ENCODE assay signal across 24 mouse cellular contexts in genomic region chr17:49851210-49851609, GRCm38 (mm10).
A peak's percentile ranks its signal among the peaks of the same experiment; 100 is the strongest.
DNase-seq lines count a peak whose midpoint lies in the region; ATAC-seq and TF ChIP-seq lines count a peak whose summit lies in the region.
"Had no signal": no experiment of that assay in that cellular context is flagged by ENCODE, and none has a peak within 500 bp of the region (broad histone marks: within the 10 kb centered on the region; RNA-seq: fewer than 3 reads in every experiment).

No protein-coding gene starts in this region.

- no peak for TF ChIP-seq CTCF in embryonic fibroblast, embryonic 13.5 days (IDR thresholded peaks at IDR 0.05; ENCODE audit: borderline replicate concordance, insufficient read depth, low read length)

- no peak overlapping the region for H3K4me3 ChIP-seq in kidney, embryonic 15.5 days (replicated peaks)
- no peak overlapping the region for H3K4me3 ChIP-seq in embryonic fibroblast, embryonic 13.5 days (ENCODE audit: insufficient read depth, low read length)
- H3K4me3 ChIP-seq: embryonic facial prominence, embryonic 15.5 days; forebrain, embryonic 12.5 days; heart, embryonic 15.5 days; hindbrain, embryonic 13.5 days had no signal

- no peak overlapping the region for H3K27ac ChIP-seq in kidney, embryonic 15.5 days
- peak overlapping the region; percentile 47 for H3K27ac ChIP-seq in embryonic fibroblast, embryonic 13.5 days (ENCODE audit: insufficient read depth, low read length)
- H3K27ac ChIP-seq: embryonic facial prominence, embryonic 15.5 days; forebrain, embryonic 12.5 days; heart, embryonic 15.5 days; hindbrain, embryonic 13.5 days; hindbrain, postnatal 0 days had no signal

- H3K9ac ChIP-seq in kidney, embryonic 15.5 days = no peak overlapping the region
- H3K9ac ChIP-seq: embryonic facial prominence, embryonic 15.5 days; forebrain, embryonic 12.5 days; heart, embryonic 15.5 days; hindbrain, embryonic 13.5 days had no signal

- 57% methylated on average over 3 of the region's 3 CpGs for WGBS in kidney, embryonic 15.5 days

- H3K27me3 ChIP-seq in kidney, embryonic 15.5 days = no peaks in the 10 kb centered on the region
- H3K27me3 ChIP-seq: embryonic facial prominence, embryonic 15.5 days; forebrain, embryonic 12.5 days; heart, embryonic 15.5 days; hindbrain, embryonic 13.5 days had no signal

- peak; percentile 4 for DNase-seq in kidney, adult 9 months
- peak; percentile 59 for DNase-seq in 3134 (ENCODE audit: extremely low read depth, insufficient read length, low spot score)
- DNase-seq in Muller cell, postnatal 12 days (ENCODE audit: inconsistent ontology term) = peak; percentile 89
- DNase-seq in urinary bladder, postnatal 14 days (ENCODE audit: low spot score) = no peak
- DNase-seq: adrenal gland, adult 8-10 months; adrenal gland, postnatal 36 days; B cell, adult 2 months; cerebellum, adult 2 months; cerebellum, postnatal 10 days; embryo, embryonic 11 days; heart, adult 18-20 months; heart, postnatal 14 days had no signal

- no peak overlapping the region for H3K4me2 ChIP-seq in kidney, embryonic 15.5 days
- H3K4me2 ChIP-seq: embryonic facial prominence, embryonic 15.5 days; forebrain, embryonic 12.5 days; heart, embryonic 11.5 days; heart, embryonic 15.5 days; hindbrain, embryonic 13.5 days had no signal

- no peaks in the 10 kb centered on the region for H3K9me3 ChIP-seq in kidney, embryonic 15.5 days (replicated peaks)
- H3K9me3 ChIP-seq: embryonic facial prominence, embryonic 15.5 days; forebrain, embryonic 12.5 days; heart, embryonic 15.5 days; hindbrain, embryonic 13.5 days had no signal

- 0 out of 2 replicates have a peak, but pooled peaks cover 4% of the 10 kb centered on the region for H3K4me1 ChIP-seq in kidney, embryonic 15.5 days
- peaks cover 8% of the 10 kb centered on the region; the same call in 1 of the 2 replicates for H3K4me1 ChIP-seq in embryonic fibroblast, embryonic 13.5 days (ENCODE audit: control insufficient read depth, insufficient read depth, low read length)

- no peak for TF ChIP-seq POLR2A in embryonic fibroblast, embryonic 13.5 days (IDR thresholded peaks at IDR 0.05; ENCODE audit: low read depth, low read length)

- no peak for ATAC-seq in kidney, embryonic 15.5 days (replicated peaks; ENCODE audit: low FRiP score)
- no peak for ATAC-seq in megakaryocyte progenitor cell, adult 5-6 weeks (replicated peaks; ENCODE audit: poor library complexity)
- ATAC-seq: CD4-positive, CD25-positive, alpha-beta regulatory T cell, adult 4 months; forebrain, embryonic 16.5 days; hindbrain, postnatal 0 days had no signal

- no peaks in the 10 kb centered on the region for H3K36me3 ChIP-seq in kidney, embryonic 15.5 days
- H3K36me3 ChIP-seq: embryonic facial prominence, embryonic 15.5 days; forebrain, embryonic 12.5 days; G1E; heart, embryonic 15.5 days; hindbrain, embryonic 13.5 days had no signal
